ENCODE assay signal across 28 mouse cellular contexts in genomic region chr9:51185871-51186270, GRCm38 (mm10). TPM values are rescaled to one million over a fixed set of nuclear protein-coding genes. Genes with fewer than 3 reads are reported as not detected.
"Had no signal": no experiment of that assay in that cellular context is flagged by ENCODE, and none has a peak within 500 bp of the region (broad histone marks: within the 10 kb centered on the region; RNA-seq: fewer than 3 reads in every experiment).

No protein-coding gene starts in this region.

- H3K4me1 ChIP-seq: limb, embryonic 10.5 days; limb, embryonic 13.5 days; liver, embryonic 12.5 days; liver, embryonic 15.5 days; lung, embryonic 15.5 days; megakaryocyte, embryonic 14.5 days; midbrain, embryonic 10.5 days; midbrain, embryonic 13.5 days; stomach, embryonic 15.5 days had no signal

- ATAC-seq: liver, embryonic 12.5 days; midbrain, embryonic 13.5 days; midbrain, embryonic 16.5 days had no signal

- H3K27ac ChIP-seq: limb, embryonic 10.5 days; limb, embryonic 13.5 days; liver, embryonic 12.5 days; liver, embryonic 15.5 days; lung, embryonic 15.5 days; midbrain, embryonic 10.5 days; midbrain, embryonic 13.5 days; stomach, embryonic 15.5 days had no signal

- H3K9ac ChIP-seq: limb, embryonic 13.5 days; liver, embryonic 12.5 days; liver, embryonic 15.5 days; lung, embryonic 15.5 days; midbrain, embryonic 13.5 days; stomach, embryonic 15.5 days had no signal

- H3K9me3 ChIP-seq: limb, embryonic 10.5 days; limb, embryonic 13.5 days; liver, embryonic 12.5 days; liver, embryonic 15.5 days; lung, embryonic 15.5 days; megakaryocyte, embryonic 14.5 days; midbrain, embryonic 10.5 days; midbrain, embryonic 13.5 days; stomach, embryonic 15.5 days had no signal

- DNase-seq: kidney, adult 18-20 months; kidney, adult 9 months; kidney, postnatal 14 days; kidney, postnatal 4 days; liver; lung, adult 18-20 months; lung, postnatal 10 days; lung, postnatal 36 days; spleen, adult 18-20 months had no signal

- H3K4me2 ChIP-seq: limb, embryonic 13.5 days; liver, embryonic 12.5 days; liver, embryonic 15.5 days; lung, embryonic 15.5 days; midbrain, embryonic 13.5 days; stomach, embryonic 15.5 days had no signal

- H3K27me3 ChIP-seq: limb, embryonic 13.5 days; liver, embryonic 15.5 days; lung, embryonic 15.5 days; midbrain, embryonic 13.5 days; stomach, embryonic 15.5 days had no signal

- H3K36me3 ChIP-seq: limb, embryonic 10.5 days; limb, embryonic 13.5 days; liver, embryonic 12.5 days; liver, embryonic 15.5 days; lung, embryonic 15.5 days; midbrain, embryonic 10.5 days; midbrain, embryonic 13.5 days; stomach, embryonic 15.5 days had no signal

- H3K4me3 ChIP-seq: limb, embryonic 10.5 days; limb, embryonic 13.5 days; liver, embryonic 12.5 days; liver, embryonic 15.5 days; lung, embryonic 15.5 days; megakaryocyte, embryonic 14.5 days; midbrain, embryonic 10.5 days; midbrain, embryonic 13.5 days; myocyte; stomach, embryonic 15.5 days had no signal

RNA-seq across cellular contexts. Expression of gene Gm32742, which starts 20.6 kb away (rescaled TPM):
- total RNA-seq: layer of hippocampus, adult 18-20 months; layer of hippocampus, postnatal 25 days; left cerebral cortex, adult 18-20 months; left cerebral cortex, postnatal 25 days; monocyte, adult 5-6 weeks had no signal
- polyA plus RNA-seq: limb, embryonic 10.5 days; limb, embryonic 13.5 days; liver, embryonic 15.5 days; midbrain, embryonic 10.5 days; midbrain, embryonic 13.5 days; neural tube, embryonic 11.5 days; neural tube, embryonic 14.5 days had no signal

RNA-seq across cellular contexts. Expression of gene Pou2af1, which starts 27.6 kb away (rescaled TPM):
- total RNA-seq: left cerebral cortex, adult 18-20 months had no signal
- polyA plus RNA-seq: kidney, embryonic 16.5 days; limb, embryonic 10.5 days; limb, embryonic 13.5 days; midbrain, embryonic 10.5 days; midbrain, embryonic 13.5 days; neural tube, embryonic 11.5 days; neural tube, embryonic 14.5 days had no signal
